Mouse (Mus musculus) neutrophil, adult 59 days (primary cell): Measurements from ENCODE around the gene Hdac2. TPM values are rescaled to one million over a fixed set of nuclear protein-coding genes. Genes with fewer than 3 reads are reported as not detected.

ENCODE experiments used
- total RNA-seq, 2 experiments: library from RNA; stranded (reverse); gene quantifications; 1 replicate in 1 of 2; 2 replicates in 1 of 2; pipeline ENCODE4 v1.2.4; 2023

Gene Hdac2
- 10 to 100 TPM; 29.3 to 34.1 TPM for total RNA-seq

DNA sequence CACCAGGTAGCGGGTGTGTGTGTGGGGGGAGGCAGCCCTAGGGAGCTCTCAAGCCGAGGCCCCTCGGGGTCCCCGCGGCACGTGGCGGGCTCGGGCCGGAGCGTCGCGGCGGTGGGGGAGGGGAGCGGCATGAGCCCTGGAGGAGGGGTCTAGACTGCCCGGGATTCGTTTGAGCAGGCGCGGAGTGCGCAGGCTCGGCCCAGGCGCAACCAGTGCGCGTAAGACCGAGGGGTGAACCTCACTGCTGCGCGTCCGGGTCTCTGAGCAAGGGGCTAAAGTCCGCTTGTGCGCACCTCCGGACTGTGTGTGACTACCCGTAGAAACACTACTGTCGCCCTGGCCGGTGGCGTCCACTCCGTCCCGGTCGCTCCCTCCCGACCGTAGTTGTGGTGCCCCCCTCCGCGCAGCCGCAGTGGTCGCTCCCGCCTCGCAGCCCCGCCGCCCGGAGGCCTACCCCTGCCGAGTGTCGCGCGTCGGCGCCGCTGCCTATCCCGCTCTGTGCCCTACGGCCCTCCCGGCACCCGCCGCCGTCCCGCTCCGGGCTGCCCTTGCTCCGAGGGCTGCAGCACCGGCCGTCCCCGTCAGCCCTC lies at the start of gene Hdac2:
TSS of gene Hdac2 (plus strand) at position 459 of the 590 bp plus-strand sequence.

Other genes starting within 250 kb of the Hdac2 start
- gene Marcks, start 164.4 kb downstream of the Hdac2 start, total RNA-seq, result 10 to 100 TPM; 41.2 to 42.9 TPM